Mouse (Mus musculus): Measurements from ENCODE around the gene Otop2. TPM values are rescaled to one million over a fixed set of nuclear protein-coding genes. Genes with fewer than 3 reads are reported as not detected.

Otop2 gene
- polyA plus RNA-seq, 1 experiment from 2014 or later = not detected

Other genes starting within 250 kb of the Otop2 start
- gene Cd300e, start 245.0 kb upstream of the Otop2 start, polyA plus RNA-seq (2014; fragmentation: Nextera tagmentation; extraction: Ambion mirVana) = not detected in 2 replicates
- 1.3 and 1.9 TPM in 2 replicates for gene Rab37, start 215.7 kb upstream of the Otop2 start, polyA plus RNA-seq (2014; fragmentation: Nextera tagmentation; extraction: Ambion mirVana)
- gene Cd300lf, start 173.2 kb upstream of the Otop2 start, polyA plus RNA-seq (2014; fragmentation: Nextera tagmentation; extraction: Ambion mirVana) = not detected in 2 replicates
- gene Slc9a3r1, start 143.8 kb upstream of the Otop2 start, polyA plus RNA-seq (2014; fragmentation: Nextera tagmentation; extraction: Ambion mirVana) = 43.4 and 44.1 TPM in 2 replicates
- 8.8 and 11.0 TPM in 2 replicates for gene Tmem104, start 119.7 kb upstream of the Otop2 start, polyA plus RNA-seq (2014; fragmentation: Nextera tagmentation; extraction: Ambion mirVana)
- 20.3 and 20.8 TPM in 2 replicates for gene Nat9, start 119.3 kb upstream of the Otop2 start, polyA plus RNA-seq (2014; fragmentation: Nextera tagmentation; extraction: Ambion mirVana)
- gene Grin2c, start 39.9 kb upstream of the Otop2 start, polyA plus RNA-seq (2014; fragmentation: Nextera tagmentation; extraction: Ambion mirVana) = 0.57 and 0.85 TPM in 2 replicates
- 14.0 and 15.1 TPM in 2 replicates for gene Fdxr, start 30.1 kb upstream of the Otop2 start, polyA plus RNA-seq (2014; fragmentation: Nextera tagmentation; extraction: Ambion mirVana)
- gene Fads6, start 9.5 kb upstream of the Otop2 start, polyA plus RNA-seq (2014; fragmentation: Nextera tagmentation; extraction: Ambion mirVana) = 0.18 and 0.24 TPM in 2 replicates
- 0.12 TPM in 1 of 2 replicates, not detected in the other for gene Ush1g, start 14.9 kb downstream of the Otop2 start, polyA plus RNA-seq (2014; fragmentation: Nextera tagmentation; extraction: Ambion mirVana)
- 0.35 and 0.37 TPM in 2 replicates for gene Otop3, start 27.6 kb downstream of the Otop2 start, polyA plus RNA-seq (2014; fragmentation: Nextera tagmentation; extraction: Ambion mirVana)
- 13.1 and 16.1 TPM in 2 replicates for gene Hid1, start 60.6 kb downstream of the Otop2 start, polyA plus RNA-seq (2014; fragmentation: Nextera tagmentation; extraction: Ambion mirVana)
- gene Cdr2l, start 74.8 kb downstream of the Otop2 start, polyA plus RNA-seq (2014; fragmentation: Nextera tagmentation; extraction: Ambion mirVana) = 18.1 and 18.5 TPM in 2 replicates
- gene Mrpl58, start 96.6 kb downstream of the Otop2 start, polyA plus RNA-seq (2014; fragmentation: Nextera tagmentation; extraction: Ambion mirVana) = 221 and 230 TPM in 2 replicates
- gene Atp5h, start 112.8 kb downstream of the Otop2 start, polyA plus RNA-seq (2014; fragmentation: Nextera tagmentation; extraction: Ambion mirVana) = 866 and 868 TPM in 2 replicates
- 22.0 and 25.7 TPM in 2 replicates for gene Kctd2, start 113.0 kb downstream of the Otop2 start, polyA plus RNA-seq (2014; fragmentation: Nextera tagmentation; extraction: Ambion mirVana)
- gene Trim80, start 133.4 kb downstream of the Otop2 start, polyA plus RNA-seq (2014; fragmentation: Nextera tagmentation; extraction: Ambion mirVana) = 0.12 TPM in 1 of 2 replicates, not detected in the other
- gene Slc16a5, start 155.3 kb downstream of the Otop2 start, polyA plus RNA-seq (2014; fragmentation: Nextera tagmentation; extraction: Ambion mirVana) = 0.11 and 0.22 TPM in 2 replicates
- gene Armc7, start 168.5 kb downstream of the Otop2 start, polyA plus RNA-seq (2014; fragmentation: Nextera tagmentation; extraction: Ambion mirVana) = 7.8 and 8.3 TPM in 2 replicates
- gene Nt5c, start 184.7 kb downstream of the Otop2 start, polyA plus RNA-seq (2014; fragmentation: Nextera tagmentation; extraction: Ambion mirVana) = 76.0 and 77.0 TPM in 2 replicates
- gene Jpt1, start 207.2 kb downstream of the Otop2 start, polyA plus RNA-seq (2014; fragmentation: Nextera tagmentation; extraction: Ambion mirVana) = 870 and 877 TPM in 2 replicates
- 1,294 and 1,337 TPM in 2 replicates for gene Sumo2, start 229.1 kb downstream of the Otop2 start, polyA plus RNA-seq (2014; fragmentation: Nextera tagmentation; extraction: Ambion mirVana)

Data from neural tube, embryonic 11.5 days (tissue).